Mouse (Mus musculus): ENCODE results near the gene Tctex1d2.

Gene Tctex1d2

GRCm38 (mm10) chr16:32472276-32473015, 52.9 kb downstream of the Tctex1d2 start:
- no peak for DNase-seq

GRCm38 (mm10) chr16:32477315-32477714, 57.8 kb downstream of the Tctex1d2 start:
- DNase-seq: no peak

Measured in cerebellum, adult 11 months (tissue).